Mouse (Mus musculus) lung, adult 2 months (tissue): ENCODE data around the gene Lce1f.

Experiments used
- CTCF ChIP-seq: fragments of 200-500 bp; IDR thresholded peaks from 2 replicates; pipeline ENCODE4 v1.5.1; 2011; ENCODE audit warnings: mild to moderate bottlenecking, low read length, control low read depth; ENCODE audit not compliant: insufficient read depth
- POLR2A ChIP-seq: fragments of 200-500 bp; IDR thresholded peaks from 2 replicates; pipeline ENCODE4 v1.6.1; 2011; ENCODE audit warnings: low read depth, mild to moderate bottlenecking, control low read depth, low read length, borderline replicate concordance; ENCODE audit errors: extremely low read depth

DNA sequence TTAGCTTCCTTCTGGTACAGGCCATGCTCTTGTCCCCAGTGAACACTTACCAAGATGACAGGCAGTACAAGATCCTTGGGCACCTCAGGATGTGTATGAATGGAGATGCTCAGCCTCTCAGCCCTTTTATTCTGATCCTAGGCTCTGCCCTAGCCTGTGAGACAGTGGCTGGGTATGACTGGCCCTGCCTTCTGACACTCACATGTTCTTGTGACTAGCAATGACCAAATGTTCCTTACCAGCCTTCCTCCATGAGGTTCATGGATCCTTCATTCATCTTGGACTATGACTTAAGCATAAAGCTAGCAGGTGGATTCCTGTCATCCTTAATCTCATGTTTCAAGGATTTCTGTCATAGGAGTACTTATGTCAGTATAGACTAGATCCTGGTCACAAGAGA, 49.9 kb downstream of the Lce1f start, which contains the start of gene Lce1a2:
- no peak for TF ChIP-seq POLR2A
- no peak for TF ChIP-seq CTCF
